Mouse (Mus musculus): Measurements from ENCODE around the gene Tex12. TPM values are rescaled to one million over a fixed set of nuclear protein-coding genes. Genes with fewer than 3 reads are reported as not detected.

Tex12 gene
- 0.23 TPM in 1 of 2 replicates, not detected in the other for polyA plus RNA-seq (2015; fragmentation: Nextera tagmentation; extraction: Ambion mirVana)

DNA sequence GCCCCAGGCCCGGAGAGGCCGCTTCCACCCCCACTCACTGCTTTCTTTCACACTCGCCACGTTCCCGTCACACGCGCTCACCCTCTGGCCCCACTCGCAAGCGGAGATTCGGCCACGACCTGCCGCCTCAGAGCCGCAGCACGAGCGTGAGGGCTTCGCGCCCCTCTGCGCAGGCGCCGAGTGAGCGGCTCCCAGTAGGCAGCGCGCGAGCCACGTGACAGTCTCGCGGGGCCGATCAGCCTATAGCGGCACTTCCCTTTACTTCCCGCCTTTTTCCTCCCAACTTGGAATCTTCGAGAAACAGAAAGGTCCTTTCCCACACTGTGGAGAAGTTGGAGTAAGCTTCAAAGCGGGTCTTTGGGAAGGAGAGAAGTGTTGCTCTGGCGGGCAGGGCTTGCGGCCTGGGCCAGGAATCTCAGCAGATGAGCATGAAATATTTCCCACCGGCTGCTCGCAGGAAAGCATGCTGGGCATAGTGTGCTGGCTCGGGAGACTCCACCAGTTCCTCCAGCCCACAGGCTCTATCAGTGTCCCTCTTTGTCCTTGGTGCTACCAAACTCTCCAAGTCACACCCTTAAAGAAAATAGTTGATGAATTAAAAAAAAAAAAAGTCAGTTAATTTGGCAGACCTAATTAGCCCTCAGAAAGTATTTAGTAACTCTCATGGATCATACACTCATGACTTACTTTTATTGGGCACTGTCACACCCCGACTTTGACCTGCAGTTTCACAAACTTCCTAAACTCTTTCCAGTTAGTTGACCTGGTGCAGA is at the start of gene Tex12:
Tex12 (minus strand) TSS at position 181 of the 773 bp plus-strand sequence.
- Histone ChIP-seq H3K4me1 (ENCODE audit: control insufficient read depth, insufficient read depth, low read length) (no peaks in the 10 kb centered on the region), H3K4me3 (ENCODE audit: low read length) (no peak within 1 kb of the TSS), H3K9me3 (ENCODE audit: control insufficient read depth, low read length) (no peaks in the 10 kb centered on the region; the same call in 1 of the 2 replicates), H3K27me3 (replicated peaks; ENCODE audit: control insufficient read depth, insufficient read depth, low read length) (no peaks in the 10 kb centered on the region), H3K4me2 (ENCODE audit: low read depth, low read length) (no peak within 1 kb of the TSS), H3K27ac (ENCODE audit: low read length) (peak within 1 kb of the TSS; percentile 73), H3K9ac (ENCODE audit: low read depth, low read length) (no peak within 1 kb of the TSS), H3K36me3 (ENCODE audit: control insufficient read depth, insufficient read depth, low read length) (no peaks in the 10 kb centered on the region)
- ATAC-seq, result peak; percentile 91
- WGBS, result 87% methylated on average over 38 of the region's 38 CpGs

DNA sequence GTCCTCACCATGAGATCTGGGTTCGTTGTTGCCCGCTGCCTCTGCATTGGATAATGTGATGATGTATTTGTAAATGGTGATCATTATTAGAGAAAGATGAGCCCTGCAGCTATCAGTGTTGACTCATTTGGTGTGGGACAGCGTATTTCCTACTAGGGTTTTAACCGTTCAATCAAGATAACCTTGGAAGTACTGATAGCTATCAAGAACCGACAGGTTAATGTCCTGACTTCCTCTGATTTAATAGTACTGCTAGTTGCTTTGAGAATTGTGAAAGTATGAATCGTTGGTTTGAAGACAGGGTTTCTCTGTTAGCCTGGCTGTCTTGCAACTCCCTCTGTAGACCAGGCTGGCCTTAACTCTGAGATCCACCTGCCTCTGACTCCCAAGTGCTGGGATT is 43.2 kb upstream of the Tex12 start:
- Histone ChIP-seq H3K27ac (ENCODE audit: low read length) (peak overlapping the region; percentile 92), H3K9ac (ENCODE audit: low read depth, low read length) (peak overlapping the region; percentile 84), H3K9me3 (ENCODE audit: control insufficient read depth, low read length) (no peaks in the 10 kb centered on the region), H3K36me3 (ENCODE audit: control insufficient read depth, insufficient read depth, low read length) (no peaks in the 10 kb centered on the region), H3K4me3 (ENCODE audit: low read length) (peak overlapping the region; percentile 73), H3K4me2 (ENCODE audit: low read depth, low read length) (peak overlapping the region; percentile 62), H3K27me3 (replicated peaks; ENCODE audit: control insufficient read depth, insufficient read depth, low read length) (no peaks in the 10 kb centered on the region), H3K4me1 (ENCODE audit: control insufficient read depth, insufficient read depth, low read length) (peaks cover 23% of the 10 kb centered on the region)
- WGBS, result 2% methylated on average over 6 of the region's 6 CpGs
- ATAC-seq, result no peak

DNA sequence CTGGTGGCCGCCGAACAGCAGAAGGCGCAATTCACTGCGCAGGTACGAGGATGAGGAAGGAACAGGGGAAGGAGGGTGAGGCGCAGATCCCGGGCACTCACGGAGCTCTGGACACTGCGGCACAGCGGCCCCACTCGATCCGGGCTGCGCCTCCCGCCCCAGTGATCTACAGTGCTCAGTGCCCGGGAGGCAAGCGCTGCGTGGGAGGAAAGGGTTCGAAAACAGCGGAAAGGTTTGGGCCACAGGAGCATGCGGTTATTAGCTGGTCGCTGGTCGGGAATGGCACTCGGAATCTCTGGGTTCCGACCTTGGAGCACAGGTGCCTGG is 42.8 kb upstream of the Tex12 start:
- peak overlapping the region; percentile 84 for H3K9ac ChIP-seq (ENCODE audit: low read depth, low read length)
- 0 out of 2 replicates have a peak, but pooled peaks cover 2% of the 10 kb centered on the region for H3K36me3 ChIP-seq (ENCODE audit: control insufficient read depth, insufficient read depth, low read length)
- H3K4me3 ChIP-seq (ENCODE audit: low read length), result peak overlapping the region; percentile 73
- peak; percentile 81 for ATAC-seq
- no peaks in the 10 kb centered on the region for H3K27me3 ChIP-seq (replicated peaks; ENCODE audit: control insufficient read depth, insufficient read depth, low read length)
- H3K4me2 ChIP-seq (ENCODE audit: low read depth, low read length), result peak overlapping the region; percentile 62
- no peaks in the 10 kb centered on the region for H3K9me3 ChIP-seq (ENCODE audit: control insufficient read depth, low read length)
- peaks cover 23% of the 10 kb centered on the region for H3K4me1 ChIP-seq (ENCODE audit: control insufficient read depth, insufficient read depth, low read length)
- H3K27ac ChIP-seq (ENCODE audit: low read length), result peak overlapping the region; percentile 92
- WGBS, result 0% methylated on average over 24 of the region's 24 CpGs

DNA sequence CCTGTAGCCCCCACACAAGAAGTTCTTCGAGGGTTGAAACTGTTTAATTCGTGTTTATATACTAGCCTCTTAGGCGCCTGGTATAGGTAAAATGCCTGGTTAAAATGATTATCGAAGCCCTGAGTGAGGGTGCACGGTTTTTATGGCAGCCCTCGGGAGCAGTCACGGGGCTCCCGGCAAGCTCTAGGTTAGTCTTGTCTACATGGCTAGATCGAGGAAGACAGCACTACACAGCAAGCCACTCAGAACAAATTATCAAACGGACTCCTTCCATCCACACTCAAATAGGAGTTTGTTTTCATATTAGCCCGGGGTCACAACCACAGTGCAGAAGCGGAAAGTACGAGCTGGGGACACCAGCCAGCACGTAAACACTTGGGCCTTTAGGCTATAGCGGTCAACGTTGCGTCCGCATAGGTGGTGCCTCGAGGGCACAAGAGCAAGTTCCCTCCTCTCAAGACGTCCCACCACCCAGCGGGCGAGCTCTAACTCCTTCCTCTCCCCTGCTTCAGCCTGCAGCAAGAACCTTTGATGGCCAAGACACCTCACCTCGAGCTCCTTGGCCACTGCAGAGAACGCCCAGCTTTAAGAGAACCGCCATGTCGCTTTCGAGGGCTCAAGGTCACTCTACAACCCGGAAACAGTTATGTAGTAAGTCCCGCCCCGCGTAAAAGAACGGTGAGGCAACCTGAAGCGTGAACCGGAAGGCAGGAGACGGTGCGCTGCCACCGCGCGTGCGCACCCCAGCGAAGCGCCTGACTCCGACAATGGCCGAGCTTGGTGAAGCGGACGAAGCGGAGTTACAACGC is 42.3 kb upstream of the Tex12 start, which contains the start of the genes Sdhd and Timm8b:
Sdhd (minus strand) TSS at position 624 of the 809 bp plus-strand sequence.
Timm8b (plus strand) TSS at position 722 of the 809 bp plus-strand sequence.
- under 1% methylated on average over 48 of the region's 48 CpGs for WGBS
- Histone ChIP-seq H3K4me3 (ENCODE audit: low read length) (peak within 1 kb of the TSS; percentile 73), H3K4me1 (ENCODE audit: control insufficient read depth, insufficient read depth, low read length) (peaks cover 23% of the 10 kb centered on the region), H3K27ac (ENCODE audit: low read length) (peak within 1 kb of the TSS; percentile 92), H3K27me3 (replicated peaks; ENCODE audit: control insufficient read depth, insufficient read depth, low read length) (no peaks in the 10 kb centered on the region), H3K9ac (ENCODE audit: low read depth, low read length) (peak within 1 kb of the TSS; percentile 84), H3K4me2 (ENCODE audit: low read depth, low read length) (peak within 1 kb of the TSS; percentile 83), H3K36me3 (ENCODE audit: control insufficient read depth, insufficient read depth, low read length) (peaks cover 5% of the 10 kb centered on the region), H3K9me3 (ENCODE audit: control insufficient read depth, low read length) (no peaks in the 10 kb centered on the region)
- peak; percentile 98 for ATAC-seq

DNA sequence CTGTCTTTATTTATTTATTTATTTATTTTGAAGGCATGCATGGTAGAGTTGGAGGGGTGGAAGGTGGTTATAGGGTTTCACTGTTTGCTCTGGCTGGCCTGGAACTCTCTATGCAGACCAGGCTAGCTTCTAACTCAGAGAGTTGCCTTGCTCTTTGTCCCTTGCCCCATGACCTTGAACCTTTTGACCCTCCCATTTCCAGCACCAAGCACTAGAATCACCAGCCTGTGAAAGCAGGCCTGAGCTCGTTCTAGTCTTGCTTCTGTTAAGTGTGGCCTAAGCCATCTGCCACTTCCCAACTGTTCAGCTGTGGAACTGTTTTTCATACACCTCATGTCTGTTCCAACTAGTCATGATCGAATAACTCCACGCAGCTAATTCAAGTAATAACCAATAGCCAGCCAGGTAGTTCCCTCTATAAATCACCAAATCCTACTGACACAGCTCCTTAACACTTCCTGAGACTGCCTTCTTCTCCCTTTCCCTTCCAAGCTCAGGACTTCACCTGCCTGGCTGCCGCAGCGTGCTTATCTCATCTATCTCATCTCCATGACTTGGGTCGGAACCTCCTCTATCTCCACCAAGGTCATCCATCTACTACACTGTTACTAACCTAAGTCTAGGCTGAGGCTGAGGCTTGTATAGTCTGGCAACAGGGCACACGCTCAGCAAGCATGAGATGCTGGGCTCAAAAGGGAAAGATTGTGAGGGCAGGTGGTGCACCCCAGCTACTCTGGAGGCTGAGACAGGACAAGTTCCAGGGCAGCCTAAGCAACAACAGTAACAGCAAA is 41.1 kb upstream of the Tex12 start:
- Histone ChIP-seq H3K27me3 (replicated peaks; ENCODE audit: control insufficient read depth, insufficient read depth, low read length) (no peaks in the 10 kb centered on the region), H3K4me1 (ENCODE audit: control insufficient read depth, insufficient read depth, low read length) (peaks cover 23% of the 10 kb centered on the region), H3K36me3 (ENCODE audit: control insufficient read depth, insufficient read depth, low read length) (peaks cover 15% of the 10 kb centered on the region), H3K9me3 (ENCODE audit: control insufficient read depth, low read length) (no peaks in the 10 kb centered on the region), H3K9ac (ENCODE audit: low read depth, low read length) (peak overlapping the region; percentile 84), H3K4me3 (ENCODE audit: low read length) (peak overlapping the region; percentile 73), H3K27ac (ENCODE audit: low read length) (0 out of 2 replicates have a peak overlapping the region, but pooled peaks have one; percentile 4), H3K4me2 (ENCODE audit: low read depth, low read length) (peak overlapping the region; percentile 83)
- ATAC-seq, result no peak
- WGBS, result 76% methylated on average over 7 of the region's 7 CpGs

DNA sequence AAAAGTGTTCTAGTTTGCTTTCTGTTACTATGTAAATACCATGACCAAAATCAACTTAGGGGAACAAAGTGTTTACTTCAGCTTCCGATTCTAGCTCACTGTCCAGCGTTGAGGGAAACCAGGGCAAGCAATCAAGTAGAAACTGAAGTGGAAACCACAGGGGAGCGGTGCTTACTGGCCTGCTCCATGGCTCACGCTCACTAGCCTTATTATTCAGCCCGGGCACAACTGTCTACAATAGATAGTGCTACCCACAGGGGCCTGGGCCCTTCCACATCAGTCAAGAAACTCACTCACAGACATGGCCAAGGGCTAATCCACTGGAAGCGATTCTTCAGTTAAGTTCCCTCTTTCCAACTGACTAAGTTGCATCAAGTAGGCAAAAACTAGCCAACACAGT is 40.4 kb upstream of the Tex12 start:
- Histone ChIP-seq H3K4me2 (ENCODE audit: low read depth, low read length) (peak overlapping the region; percentile 83; the same call in 1 of the 2 replicates), H3K27me3 (replicated peaks; ENCODE audit: control insufficient read depth, insufficient read depth, low read length) (no peaks in the 10 kb centered on the region), H3K4me3 (ENCODE audit: low read length) (no peak overlapping the region), H3K36me3 (ENCODE audit: control insufficient read depth, insufficient read depth, low read length) (peaks cover 21% of the 10 kb centered on the region), H3K4me1 (ENCODE audit: control insufficient read depth, insufficient read depth, low read length) (peaks cover 23% of the 10 kb centered on the region), H3K9me3 (ENCODE audit: control insufficient read depth, low read length) (no peaks in the 10 kb centered on the region), H3K27ac (ENCODE audit: low read length) (no peak overlapping the region), H3K9ac (ENCODE audit: low read depth, low read length) (0 out of 2 replicates have a peak overlapping the region, but pooled peaks have one; percentile 33)
- WGBS, result 73% methylated on average over 6 of the region's 6 CpGs
- no peak for ATAC-seq

DNA sequence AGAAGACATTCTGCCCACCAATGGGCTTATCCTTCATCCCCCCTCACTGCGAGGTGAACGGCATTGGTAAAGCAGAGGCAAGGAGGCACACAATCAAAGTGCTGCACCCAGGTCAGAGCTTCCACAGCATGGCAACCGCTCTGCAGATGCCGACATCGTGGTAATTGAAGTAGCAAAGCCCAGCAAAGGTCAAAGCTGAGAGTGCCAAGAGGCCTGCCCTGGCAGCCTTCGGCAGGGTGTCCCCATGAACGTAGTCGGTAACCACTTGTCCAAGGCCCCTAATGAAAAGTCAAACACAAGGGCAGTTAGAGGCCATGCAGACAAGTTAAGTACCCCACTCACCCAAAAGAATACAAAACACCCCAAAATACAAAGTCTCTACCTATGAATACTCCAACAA is 35.8 kb upstream of the Tex12 start:
- no peaks in the 10 kb centered on the region for H3K27me3 ChIP-seq (replicated peaks; ENCODE audit: control insufficient read depth, insufficient read depth, low read length)
- no peak overlapping the region for H3K27ac ChIP-seq (ENCODE audit: low read length)
- 95% methylated on average over 8 of the region's 8 CpGs for WGBS
- peaks cover 9% of the 10 kb centered on the region for H3K4me1 ChIP-seq (ENCODE audit: control insufficient read depth, insufficient read depth, low read length)
- H3K4me3 ChIP-seq (ENCODE audit: low read length), result no peak overlapping the region
- no peaks in the 10 kb centered on the region for H3K9me3 ChIP-seq (ENCODE audit: control insufficient read depth, low read length)
- peaks cover 26% of the 10 kb centered on the region for H3K36me3 ChIP-seq (ENCODE audit: control insufficient read depth, insufficient read depth, low read length)
- no peak overlapping the region for H3K4me2 ChIP-seq (ENCODE audit: low read depth, low read length)
- no peak for ATAC-seq
- H3K9ac ChIP-seq (ENCODE audit: low read depth, low read length), result no peak overlapping the region

DNA sequence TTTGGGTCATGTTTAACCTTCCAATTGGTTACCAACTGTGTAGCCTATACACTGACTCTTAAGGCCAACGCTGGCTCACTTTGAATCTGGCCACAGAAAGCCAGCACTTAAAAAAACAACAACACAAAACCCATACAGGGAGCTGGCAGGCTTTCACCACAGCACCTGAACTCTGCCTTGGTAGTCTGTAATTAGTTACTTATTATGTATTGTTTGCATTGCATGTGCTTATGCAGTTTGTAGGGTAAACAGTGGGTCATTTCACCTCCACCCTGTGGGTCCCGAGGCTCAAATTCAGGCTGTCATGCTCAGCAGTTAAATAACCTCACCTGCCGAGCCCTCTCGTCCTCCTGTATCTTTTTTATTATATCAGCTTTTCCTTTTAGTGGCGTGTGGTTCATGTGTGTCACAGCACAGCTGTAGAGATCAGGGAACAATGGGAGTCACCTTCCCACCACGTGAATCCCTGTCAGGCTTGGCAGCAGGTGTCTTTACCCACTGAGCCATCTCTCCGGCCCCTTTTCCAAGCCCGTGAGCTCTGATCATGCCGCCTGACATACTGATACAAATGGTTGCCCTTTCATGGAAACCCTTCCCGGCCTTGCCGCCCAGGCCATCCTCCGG is 33.8 kb upstream of the Tex12 start:
- Histone ChIP-seq H3K4me2 (ENCODE audit: low read depth, low read length) (no peak overlapping the region), H3K4me3 (ENCODE audit: low read length) (no peak overlapping the region), H3K4me1 (ENCODE audit: control insufficient read depth, insufficient read depth, low read length) (peaks cover 3% of the 10 kb centered on the region; the same call in 1 of the 2 replicates), H3K9me3 (ENCODE audit: control insufficient read depth, low read length) (no peaks in the 10 kb centered on the region), H3K9ac (ENCODE audit: low read depth, low read length) (no peak overlapping the region), H3K36me3 (ENCODE audit: control insufficient read depth, insufficient read depth, low read length) (peaks cover 26% of the 10 kb centered on the region), H3K27ac (ENCODE audit: low read length) (peak overlapping the region; percentile 82), H3K27me3 (replicated peaks; ENCODE audit: control insufficient read depth, insufficient read depth, low read length) (no peaks in the 10 kb centered on the region)
- WGBS, result 50% methylated on average over 12 of the region's 12 CpGs
- peak; percentile 83 for ATAC-seq
